Mouse (Mus musculus): ENCODE data around the gene Gen1.

DNA sequence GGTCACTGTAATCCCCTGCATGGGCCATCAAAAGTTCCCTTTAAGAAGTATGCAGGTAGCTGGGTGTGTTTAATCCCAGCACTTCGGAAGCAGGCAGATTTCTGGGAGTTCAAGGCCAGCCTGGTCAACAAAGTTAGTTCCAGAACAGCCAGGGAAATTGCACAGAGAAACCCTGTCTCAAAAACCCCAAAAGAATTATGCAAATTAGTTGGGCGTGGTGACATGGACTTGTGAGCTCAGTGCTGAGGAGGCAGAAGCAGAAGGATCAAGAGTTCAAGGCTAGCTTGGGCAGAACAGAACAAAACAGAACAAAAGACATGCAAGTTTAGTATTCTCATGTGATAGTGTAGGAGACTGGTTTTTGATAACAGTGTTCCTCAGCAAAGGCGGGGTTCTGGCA is 43.0 kb downstream of the Gen1 start:
- no peak for TF ChIP-seq CTCF (IDR thresholded peaks at IDR 0.05; ENCODE audit: borderline replicate concordance, insufficient read depth, low read length)
- TF ChIP-seq POLR2A (IDR thresholded peaks at IDR 0.05; ENCODE audit: low read depth, low read length), result no peak

Measured in embryonic fibroblast, embryonic 13.5 days (primary cell).